Mouse (Mus musculus) intestine, postnatal 0 days (tissue): ENCODE results near the gene Kank1. TPM values are rescaled to one million over a fixed set of nuclear protein-coding genes. Genes with fewer than 3 reads are reported as not detected.

Experiments used
- ATAC-seq: fragments of 200-750 bp; cut with Nextera tagmentation; 2 replicates; pipeline ENCODE4 v1.8.0; 2017; ENCODE audit warnings: mild to moderate bottlenecking, moderate TSS enrichment, moderate library complexity
- H3K27ac ChIP-seq: fragments of 300-500 bp; sonication (generic); 2 replicates; pipeline ENCODE4 v1.5.1; 2014; ENCODE audit warnings: mild to moderate bottlenecking, low read depth, low read length, moderate library complexity
- H3K27me3 ChIP-seq: fragments of 300-500 bp; sonication (generic); replicated peaks from 2 replicates; pipeline ENCODE4 v1.6.1; 2014; ENCODE audit warnings: low read length, mixed read lengths; ENCODE audit not compliant: control insufficient read depth, insufficient read depth
- H3K36me3 ChIP-seq: fragments of 300-500 bp; sonication (generic); 2 replicates; pipeline ENCODE4 v1.6.1; 2014; ENCODE audit warnings: mild to moderate bottlenecking, moderate library complexity; ENCODE audit not compliant: control insufficient read depth, insufficient read depth
- H3K4me1 ChIP-seq: fragments of 300-500 bp; sonication (generic); replicated peaks from 2 replicates; pipeline ENCODE4 v1.6.1; 2014; ENCODE audit warnings: antibody characterized with exemption, low read length, mixed read lengths; ENCODE audit not compliant: control insufficient read depth, insufficient read depth
- H3K4me2 ChIP-seq: fragments of 300-500 bp; sonication (generic); replicated peaks from 2 replicates; pipeline ENCODE4 v1.6.1; 2014; ENCODE audit warnings: low read depth, mild to moderate bottlenecking, moderate library complexity
- H3K4me3 ChIP-seq: fragments of 300-500 bp; sonication (generic); 2 replicates; pipeline ENCODE4 v1.5.1; 2014; ENCODE audit warnings: low read depth, low read length
- H3K9ac ChIP-seq: fragments of 300-500 bp; sonication (generic); 2 replicates; pipeline ENCODE4 v1.6.1; 2014; ENCODE audit warnings: mild to moderate bottlenecking, low read depth, low read length
- H3K9me3 ChIP-seq: fragments of 300-500 bp; sonication (generic); 2 replicates; pipeline ENCODE4 v1.6.1; 2016; ENCODE audit warnings: mixed run types; ENCODE audit not compliant: control insufficient read depth
- CTCF ChIP-seq: sonication (generic); IDR thresholded peaks from 2 replicates; pipeline ENCODE4 v1.5.1; 2016; ENCODE audit warnings: low read depth, mild to moderate bottlenecking, control low read depth, antibody characterized with exemption, moderate library complexity
- WGBS: fragments of 180-500 bp; shearing (Covaris S2); extraction: QIAGEN DNeasy Blood & Tissue Kit; methylation state at CpG from one replicate; pipeline ENCODE4 v1.1.7; 2014; 5-methylcytosine and 5-hydroxymethylcytosine counted together
- polyA plus RNA-seq: library from polyadenylated mRNA; unstranded; fragments of >200 nt; fragmentation: Nextera tagmentation; extraction: Ambion mirVana; gene quantifications from 2 replicates; pipeline ENCODE4 v1.2.1, GENCODE M21; 2015

Gene Kank1
- polyA plus RNA-seq, 1 experiment from 2014 or later = 6.0 TPM

DNA sequence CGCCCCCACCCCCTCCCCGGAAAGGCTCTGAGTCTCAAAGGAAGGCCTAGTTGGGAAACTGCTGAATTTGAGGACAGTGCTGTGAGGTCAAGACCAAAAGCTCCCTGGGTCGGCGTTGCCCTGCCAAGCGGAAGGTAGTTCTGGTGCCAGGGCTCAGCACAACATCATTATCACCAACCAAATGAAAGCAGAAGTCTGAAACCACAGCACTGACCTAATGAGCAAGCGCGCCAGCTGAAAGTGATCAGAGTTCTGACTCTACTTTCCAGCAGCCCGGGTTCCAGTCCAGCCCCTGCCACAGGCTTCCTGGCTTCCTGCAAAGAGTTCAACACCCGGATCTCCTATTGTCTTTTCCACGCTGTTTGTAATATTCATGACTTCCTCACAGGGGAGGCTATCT lies 4.7 kb upstream of the Kank1 start:
- Histone ChIP-seq H3K36me3 (no peaks in the 10 kb centered on the region), H3K9ac (no peak overlapping the region), H3K27me3 (no peaks in the 10 kb centered on the region), H3K4me2 (no peak overlapping the region), H3K27ac (no peak overlapping the region), H3K4me3 (no peak overlapping the region), H3K9me3 (no peaks in the 10 kb centered on the region), H3K4me1 (peaks cover 2% of the 10 kb centered on the region; the same call in 1 of the 2 replicates)
- WGBS = 67% methylated on average over 10 of the region's 10 CpGs
- no peak for ATAC-seq
- no peak for TF ChIP-seq CTCF

GRCm38 (mm10) chr19:25237492-25238040 lies 791 bp downstream of the Kank1 start:
- H3K27me3 ChIP-seq = no peaks in the 10 kb centered on the region
- H3K9me3 ChIP-seq = no peaks in the 10 kb centered on the region
- H3K4me2 ChIP-seq = peak overlapping the region; percentile 78
- TF ChIP-seq CTCF = peak; percentile 68
- H3K4me3 ChIP-seq = peak overlapping the region; percentile 61
- H3K36me3 ChIP-seq = no peaks in the 10 kb centered on the region
- 2% methylated on average over 35 of the region's 35 CpGs for WGBS
- H3K27ac ChIP-seq = peak overlapping the region; percentile 80
- peak; percentile 32 for ATAC-seq
- peak overlapping the region; percentile 35 for H3K9ac ChIP-seq
- H3K4me1 ChIP-seq = no peaks in the 10 kb centered on the region; the same call in 1 of the 2 replicates

DNA sequence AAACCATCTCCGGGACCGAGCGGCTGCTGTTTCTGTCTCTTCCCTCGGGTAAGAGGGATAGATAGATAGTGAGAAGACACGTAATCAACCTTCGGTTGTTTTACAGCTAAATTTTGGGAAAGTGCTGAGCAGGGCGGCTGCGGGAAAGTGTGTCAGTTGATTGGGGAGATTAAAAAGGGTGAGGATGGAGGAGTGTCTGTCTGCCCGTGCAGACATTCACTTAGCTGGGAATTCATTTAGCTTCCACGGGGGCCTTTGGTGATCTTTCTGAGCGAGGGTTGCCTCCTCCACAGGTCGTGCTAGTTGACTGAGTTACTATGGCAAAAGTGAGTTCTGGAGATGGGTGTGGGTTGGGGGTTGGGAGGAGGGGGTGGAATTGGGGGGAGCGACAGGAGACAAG lies 1.3 kb downstream of the Kank1 start:
- no peak for TF ChIP-seq CTCF
- H3K9ac ChIP-seq = no peak overlapping the region
- 11% methylated on average over 13 of the region's 13 CpGs for WGBS
- no peaks in the 10 kb centered on the region; the same call in 1 of the 2 replicates for H3K4me1 ChIP-seq
- no peak overlapping the region for H3K27ac ChIP-seq
- no peaks in the 10 kb centered on the region for H3K36me3 ChIP-seq
- H3K4me3 ChIP-seq = peak overlapping the region; percentile 61
- peak overlapping the region; percentile 78 for H3K4me2 ChIP-seq
- no peaks in the 10 kb centered on the region for H3K9me3 ChIP-seq
- H3K27me3 ChIP-seq = no peaks in the 10 kb centered on the region
- no peak for ATAC-seq

DNA sequence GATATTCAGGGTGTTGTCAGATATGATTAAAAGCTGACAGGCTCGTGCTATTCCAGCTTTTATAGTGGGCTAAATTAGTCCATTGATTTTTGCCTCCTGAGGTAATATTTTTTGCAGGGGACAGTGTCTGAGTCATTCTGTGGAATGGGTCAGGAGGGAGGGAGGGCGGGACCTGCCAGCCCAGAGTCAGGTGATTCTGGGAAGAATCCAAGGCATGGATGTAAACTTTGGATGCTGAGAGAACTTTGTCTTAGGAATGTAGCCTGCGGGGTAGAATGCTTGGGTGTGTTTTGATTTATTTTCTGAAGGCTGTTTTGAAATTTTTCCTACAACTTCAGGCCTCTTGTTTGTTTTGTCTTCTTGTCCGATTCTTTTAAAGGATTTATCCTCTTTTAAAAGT lies 6.8 kb downstream of the Kank1 start:
- no peak overlapping the region for H3K4me3 ChIP-seq
- no peaks in the 10 kb centered on the region for H3K36me3 ChIP-seq
- WGBS = 48% methylated on average over 4 of the region's 4 CpGs
- no peak overlapping the region for H3K9ac ChIP-seq
- H3K9me3 ChIP-seq = no peaks in the 10 kb centered on the region
- no peak for ATAC-seq
- no peaks in the 10 kb centered on the region for H3K27me3 ChIP-seq
- H3K4me2 ChIP-seq = no peak overlapping the region
- no peak overlapping the region for H3K27ac ChIP-seq
- TF ChIP-seq CTCF = no peak
- peaks cover 5% of the 10 kb centered on the region; the same call in 1 of the 2 replicates for H3K4me1 ChIP-seq

DNA sequence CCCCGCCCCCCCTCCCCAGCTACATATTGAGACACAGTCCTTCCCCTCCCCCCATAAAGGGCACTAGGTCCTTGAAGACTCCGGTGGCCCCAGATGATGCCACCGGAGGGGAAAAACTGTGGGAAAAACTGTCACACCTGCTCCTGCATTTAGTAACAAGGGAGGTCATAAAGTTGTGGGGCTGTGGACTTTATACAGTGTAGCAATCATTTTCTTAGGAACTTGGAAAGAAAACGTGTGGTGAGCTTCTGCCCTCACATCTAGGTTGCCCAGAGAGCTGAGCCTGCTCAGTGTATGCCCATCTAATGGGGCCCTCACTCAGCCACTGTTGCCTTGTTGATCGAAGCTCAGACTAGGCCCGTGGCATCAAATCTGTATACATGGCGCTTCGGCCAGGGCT lies 9.3 kb downstream of the Kank1 start:
- TF ChIP-seq CTCF = no peak
- peaks cover 5% of the 10 kb centered on the region; the same call in 1 of the 2 replicates for H3K4me1 ChIP-seq
- H3K27me3 ChIP-seq = no peaks in the 10 kb centered on the region
- 0 out of 2 replicates have a peak overlapping the region, but pooled peaks have one; percentile 25 for H3K4me2 ChIP-seq
- peak; percentile 83 for ATAC-seq
- no peak overlapping the region for H3K27ac ChIP-seq
- H3K4me3 ChIP-seq = no peak overlapping the region
- H3K9ac ChIP-seq = no peak overlapping the region
- WGBS = 58% methylated on average over 8 of the region's 8 CpGs
- H3K9me3 ChIP-seq = no peaks in the 10 kb centered on the region
- no peaks in the 10 kb centered on the region for H3K36me3 ChIP-seq

DNA sequence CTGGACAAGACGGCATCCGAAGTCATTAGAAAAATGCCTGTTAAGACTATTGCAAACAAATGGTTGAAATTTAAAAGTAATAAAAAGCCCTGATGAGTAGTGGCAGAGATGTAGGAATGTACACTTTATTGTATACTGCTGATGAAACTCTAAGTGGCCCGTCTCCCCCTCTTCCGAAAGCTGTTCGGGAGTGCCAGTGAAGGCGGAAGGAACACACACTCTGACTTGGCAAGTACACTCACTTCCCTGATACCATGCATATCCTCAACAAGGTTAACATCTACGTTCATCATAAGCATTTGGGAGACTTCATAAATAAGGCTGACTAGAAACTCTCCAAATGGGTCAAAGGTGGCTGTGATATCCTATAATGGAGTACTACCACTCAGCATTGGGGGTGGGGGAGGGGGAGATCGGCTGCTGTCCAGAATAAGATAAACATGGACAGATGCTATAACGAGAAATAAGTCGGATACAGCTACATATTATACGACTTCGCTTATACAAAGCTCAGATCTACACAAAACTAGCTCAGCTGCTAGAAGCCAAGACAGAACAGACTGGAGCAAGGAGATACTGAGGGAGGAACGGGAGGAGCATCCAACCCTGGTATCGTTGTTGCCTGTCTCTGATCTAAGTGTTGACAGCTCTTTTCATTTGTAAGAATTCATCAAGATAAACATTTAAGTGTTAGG lies 11.2 kb downstream of the Kank1 start:
- no peak overlapping the region for H3K9ac ChIP-seq
- H3K4me2 ChIP-seq = 0 out of 2 replicates have a peak overlapping the region, but pooled peaks have one; percentile 9
- ATAC-seq = no peak
- no peaks in the 10 kb centered on the region for H3K36me3 ChIP-seq
- no peaks in the 10 kb centered on the region for H3K27me3 ChIP-seq
- no peak for TF ChIP-seq CTCF
- H3K27ac ChIP-seq = no peak overlapping the region
- no peaks in the 10 kb centered on the region for H3K9me3 ChIP-seq
- 49% methylated on average over 14 of the region's 14 CpGs for WGBS
- peaks cover 5% of the 10 kb centered on the region; the same call in 1 of the 2 replicates for H3K4me1 ChIP-seq
- no peak overlapping the region for H3K4me3 ChIP-seq
